Comparison of ENCODE assay signal across 21 mouse cellular contexts in genomic region chr4:24509195-24509594, GRCm38 (mm10).
"Had no signal": no experiment of that assay in that cellular context is flagged by ENCODE, and none has a peak within 500 bp of the region (broad histone marks: within the 10 kb centered on the region; RNA-seq: fewer than 3 reads in every experiment).

No protein-coding gene starts in this region.

- DNase-seq: kidney, adult 18-20 months; kidney, adult 9 months; kidney, postnatal 14 days; layer of hippocampus, adult 9-11 months; lung, adult 18-20 months; lung, postnatal 10 days; lung, postnatal 4 days; retina, postnatal 1 day; thymus, adult 18-20 months; thymus, postnatal 14 days had no signal

- H3K4me1 ChIP-seq: lung, embryonic 15.5 days; midbrain, embryonic 10.5 days; midbrain, embryonic 13.5 days; neural tube, embryonic 13.5 days had no signal

- H3K27me3 ChIP-seq: lung, embryonic 15.5 days; midbrain, embryonic 13.5 days; neural tube, embryonic 13.5 days had no signal

- H3K4me3 ChIP-seq: layer of hippocampus, adult 2 months; left cerebral cortex, adult 2 months; lung, embryonic 15.5 days; midbrain, embryonic 10.5 days; midbrain, embryonic 13.5 days; myocyte; neural tube, embryonic 13.5 days had no signal

- H3K27ac ChIP-seq: hindbrain, postnatal 0 days; layer of hippocampus, adult 2 months; left cerebral cortex, adult 2 months; lung, embryonic 15.5 days; midbrain, embryonic 10.5 days; midbrain, embryonic 13.5 days; neural tube, embryonic 13.5 days had no signal

- H3K9ac ChIP-seq: lung, embryonic 15.5 days; midbrain, embryonic 13.5 days; neural tube, embryonic 13.5 days had no signal

- ATAC-seq: hindbrain, postnatal 0 days; inflammation-experienced regulatory T-cells, adult 6 months; intestine, embryonic 16.5 days; midbrain, embryonic 13.5 days; midbrain, embryonic 16.5 days had no signal

- H3K4me2 ChIP-seq: lung, embryonic 15.5 days; midbrain, embryonic 13.5 days; neural tube, embryonic 13.5 days had no signal

- H3K9me3 ChIP-seq: lung, embryonic 15.5 days; midbrain, embryonic 10.5 days; midbrain, embryonic 13.5 days; neural tube, embryonic 13.5 days had no signal
